10 mouse cellular contexts compared by ENCODE assay signal in the genomic region with DNA sequence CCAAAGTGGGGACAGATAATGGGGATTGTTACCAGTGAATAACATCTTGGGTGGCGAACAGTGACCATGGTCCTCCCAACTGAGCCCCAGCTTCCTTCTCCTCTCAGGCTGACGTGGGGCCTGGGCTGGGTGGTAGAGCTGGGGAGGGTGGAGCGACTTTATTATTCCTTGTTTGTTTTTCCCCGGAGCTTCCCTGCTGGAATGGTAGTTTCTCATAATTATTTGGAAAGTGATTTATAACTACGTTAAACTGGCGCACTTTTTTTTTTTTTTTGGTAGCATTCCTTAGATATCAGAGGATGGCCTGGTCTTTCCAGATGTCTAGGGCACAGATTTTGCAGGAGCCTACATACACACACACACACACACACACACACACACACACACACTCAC. TPM values are rescaled to one million over a fixed set of nuclear protein-coding genes. Genes with fewer than 3 reads are reported as not detected.
A peak's percentile ranks its signal among the peaks of the same experiment; 100 is the strongest.
DNase-seq lines count a peak whose midpoint lies in the region; ATAC-seq lines count a peak whose summit lies in the region.
"Had no signal": no experiment of that assay in that cellular context is flagged by ENCODE, and none has a peak within 500 bp of the region (broad histone marks: within the 10 kb centered on the region; RNA-seq: fewer than 3 reads in every experiment).

No protein-coding gene starts in this region.

- no peaks in the 10 kb centered on the region for H3K36me3 ChIP-seq in hindbrain, embryonic 12.5 days
- no peaks in the 10 kb centered on the region for H3K36me3 ChIP-seq in hindbrain, embryonic 11.5 days (ENCODE audit: control insufficient read depth, insufficient read depth, low read length)
- no peaks in the 10 kb centered on the region for H3K36me3 ChIP-seq in embryonic facial prominence, embryonic 13.5 days
- no peaks in the 10 kb centered on the region for H3K36me3 ChIP-seq in hindbrain, embryonic 16.5 days (ENCODE audit: control insufficient read depth, insufficient read depth, low read length)
- H3K36me3 ChIP-seq in midbrain, embryonic 13.5 days: no peaks in the 10 kb centered on the region

- H3K4me2 ChIP-seq in hindbrain, embryonic 12.5 days (replicated peaks): peak overlapping the region; percentile 26; the same call in 1 of the 2 replicates
- no peak overlapping the region for H3K4me2 ChIP-seq in hindbrain, embryonic 11.5 days (replicated peaks; ENCODE audit: low read depth, low read length)
- peak overlapping the region; percentile 45 for H3K4me2 ChIP-seq in embryonic facial prominence, embryonic 13.5 days
- peak overlapping the region; percentile 37; the same call in 1 of the 2 replicates for H3K4me2 ChIP-seq in hindbrain, embryonic 16.5 days (ENCODE audit: low read length)
- H3K4me2 ChIP-seq in midbrain, embryonic 13.5 days (replicated peaks): peak overlapping the region; percentile 54

- H3K9me3 ChIP-seq in hindbrain, embryonic 12.5 days (replicated peaks): no peaks in the 10 kb centered on the region
- H3K9me3 ChIP-seq in hindbrain, embryonic 11.5 days (ENCODE audit: control insufficient read depth, low read length): no peaks in the 10 kb centered on the region
- H3K9me3 ChIP-seq in embryonic facial prominence, embryonic 13.5 days: no peaks in the 10 kb centered on the region
- no peaks in the 10 kb centered on the region for H3K9me3 ChIP-seq in hindbrain, embryonic 16.5 days (ENCODE audit: control insufficient read depth, low read length)
- H3K9me3 ChIP-seq in midbrain, embryonic 13.5 days: no peaks in the 10 kb centered on the region

- no peak overlapping the region for H3K4me3 ChIP-seq in hindbrain, embryonic 12.5 days
- no peak overlapping the region for H3K4me3 ChIP-seq in hindbrain, embryonic 11.5 days (ENCODE audit: low read depth, low read length)
- H3K4me3 ChIP-seq in embryonic facial prominence, embryonic 13.5 days: peak overlapping the region; percentile 43
- peak overlapping the region; percentile 11; the same call in 1 of the 2 replicates for H3K4me3 ChIP-seq in hindbrain, embryonic 16.5 days (ENCODE audit: low read length)
- 0 out of 2 replicates have a peak overlapping the region, but pooled peaks have one; percentile 13 for H3K4me3 ChIP-seq in midbrain, embryonic 13.5 days (replicated peaks)

- H3K9ac ChIP-seq in hindbrain, embryonic 12.5 days: no peak overlapping the region
- no peak overlapping the region for H3K9ac ChIP-seq in hindbrain, embryonic 11.5 days (ENCODE audit: low read depth, low read length)
- H3K9ac ChIP-seq in embryonic facial prominence, embryonic 13.5 days: no peak overlapping the region
- H3K9ac ChIP-seq in hindbrain, embryonic 16.5 days (ENCODE audit: low read depth, low read length): no peak overlapping the region
- no peak overlapping the region for H3K9ac ChIP-seq in midbrain, embryonic 13.5 days (replicated peaks)
- H3K9ac ChIP-seq: liver, embryonic 14.5 days had no signal

- DNase-seq in hindbrain, embryonic 11.5 days (ENCODE audit: low spot score): no peak
- DNase-seq in right cerebral cortex, postnatal 4 days: no peak
- DNase-seq: gastrocnemius, postnatal 36 days; thymus, postnatal 25 days had no signal

- H3K27ac ChIP-seq in hindbrain, embryonic 12.5 days: no peak overlapping the region
- H3K27ac ChIP-seq in hindbrain, embryonic 11.5 days (ENCODE audit: low read depth, low read length): no peak overlapping the region
- H3K27ac ChIP-seq in embryonic facial prominence, embryonic 13.5 days: no peak overlapping the region
- no peak overlapping the region for H3K27ac ChIP-seq in hindbrain, embryonic 16.5 days (ENCODE audit: low read depth, low read length)
- H3K27ac ChIP-seq in midbrain, embryonic 13.5 days: no peak overlapping the region
- H3K27ac ChIP-seq: liver, embryonic 14.5 days had no signal

- no peak for ATAC-seq in hindbrain, embryonic 12.5 days (ENCODE audit: low FRiP score)
- no peak for ATAC-seq in hindbrain, embryonic 11.5 days (ENCODE audit: low FRiP score)
- no peak for ATAC-seq in embryonic facial prominence, embryonic 13.5 days (ENCODE audit: insufficient number of reproducible peaks, insufficient read depth, low FRiP score, low TSS enrichment, low read depth)
- ATAC-seq in hindbrain, embryonic 16.5 days: no peak
- no peak; the same call in 1 of the 2 replicates for ATAC-seq in midbrain, embryonic 13.5 days
- no peak for ATAC-seq in inflammation-experienced regulatory T-cells, adult 6 months

- peaks cover 94% of the 10 kb centered on the region for H3K27me3 ChIP-seq in hindbrain, embryonic 12.5 days
- peaks cover 91% of the 10 kb centered on the region for H3K27me3 ChIP-seq in hindbrain, embryonic 11.5 days (ENCODE audit: control insufficient read depth, insufficient read depth, low read length)
- H3K27me3 ChIP-seq in embryonic facial prominence, embryonic 13.5 days: peaks cover 94% of the 10 kb centered on the region
- H3K27me3 ChIP-seq in hindbrain, embryonic 16.5 days (replicated peaks; ENCODE audit: control insufficient read depth, insufficient read depth, low read length): peaks cover 77% of the 10 kb centered on the region
- peaks cover 94% of the 10 kb centered on the region for H3K27me3 ChIP-seq in midbrain, embryonic 13.5 days

- WGBS in hindbrain, embryonic 12.5 days: 2% methylated on average over 6 of the region's 6 CpGs
- 0% methylated on average over 6 of the region's 6 CpGs for WGBS in hindbrain, embryonic 11.5 days
- WGBS in embryonic facial prominence, embryonic 13.5 days: 2% methylated on average over 6 of the region's 6 CpGs
- WGBS in hindbrain, embryonic 16.5 days: 2% methylated on average over 6 of the region's 6 CpGs
- 4% methylated on average over 6 of the region's 6 CpGs for WGBS in midbrain, embryonic 13.5 days

- peaks cover 8% of the 10 kb centered on the region for H3K4me1 ChIP-seq in hindbrain, embryonic 12.5 days
- H3K4me1 ChIP-seq in hindbrain, embryonic 11.5 days (replicated peaks; ENCODE audit: control insufficient read depth, insufficient read depth, low read length): no peaks in the 10 kb centered on the region
- H3K4me1 ChIP-seq in embryonic facial prominence, embryonic 13.5 days: peaks cover 18% of the 10 kb centered on the region
- peaks cover 13% of the 10 kb centered on the region for H3K4me1 ChIP-seq in hindbrain, embryonic 16.5 days (ENCODE audit: control insufficient read depth, insufficient read depth, low read depth, low read length)
- H3K4me1 ChIP-seq in midbrain, embryonic 13.5 days (replicated peaks): peaks cover 15% of the 10 kb centered on the region

RNA-seq across cellular contexts. Expression of a gene that starts 0.3 kb away (rescaled TPM):
- polyA plus RNA-seq in hindbrain, embryonic 12.5 days (2016; fragmentation: Nextera tagmentation; extraction: Ambion mirVana): 0.55 and 1.2 TPM in 2 replicates
- 1.0 and 1.7 TPM in 2 replicates for polyA plus RNA-seq in hindbrain, embryonic 11.5 days (2014; fragmentation: Nextera tagmentation; extraction: Ambion mirVana)
- not detected in 2 replicates for polyA plus RNA-seq in embryonic facial prominence, embryonic 13.5 days (2015; fragmentation: Nextera tagmentation; extraction: Ambion mirVana)
- not detected in 2 replicates for polyA plus RNA-seq in hindbrain, embryonic 16.5 days (2015; fragmentation: Nextera tagmentation; extraction: Ambion mirVana)
- 0.66 and 0.73 TPM in 2 replicates for polyA plus RNA-seq in midbrain, embryonic 13.5 days (2015; fragmentation: Nextera tagmentation; extraction: Ambion mirVana)
- polyA plus RNA-seq in inflammation-experienced regulatory T-cells, adult 6 months (2017; shearing (Covaris generic)): not detected
- polyA plus RNA-seq: liver, embryonic 14.5 days had no signal

Comparison
In these comparisons a context has a peak if more than half of its experiments do, and no peak if none do; other contexts are left out.
1. H3K4me3 ChIP-seq: peak in embryonic facial prominence, embryonic 13.5 days (single experiment), hindbrain, embryonic 16.5 days (single experiment) and midbrain, embryonic 13.5 days (single experiment); none in hindbrain, embryonic 12.5 days (single experiment) and hindbrain, embryonic 11.5 days (single experiment).